Mouse (Mus musculus): ENCODE results near the gene B130006D01Rik. TPM values are rescaled to one million over a fixed set of nuclear protein-coding genes. Genes with fewer than 3 reads are reported as not detected.

B130006D01Rik gene
- total and polyA plus RNA-seq, 2 experiments from 2014 or later, result 0.23 to 0.57 TPM

GRCm38 (mm10) chr11:95710478-95710877 is 12.9 kb upstream of the B130006D01Rik start:
- TF ChIP-seq EP300 (IDR thresholded peaks at IDR 0.05; ENCODE audit: low read depth), result no peak
- no peak for TF ChIP-seq CTCF (IDR thresholded peaks at IDR 0.05; ENCODE audit: low read depth)
- Histone ChIP-seq H3K27ac (ENCODE audit: low read depth) (no peak overlapping the region), H3K9me3 (replicated peaks; ENCODE audit: control insufficient read depth, low read length) (no peaks in the 10 kb centered on the region), H3K36me3 (replicated peaks; ENCODE audit: control insufficient read depth, insufficient read depth, low read length) (no peaks in the 10 kb centered on the region), H3K27me3 (ENCODE audit: control insufficient read depth, insufficient read depth, low read length) (no peaks in the 10 kb centered on the region), H3K4me2 (ENCODE audit: low read depth, low read length) (no peak overlapping the region), H3K9ac (replicated peaks; ENCODE audit: low read depth, low read length) (no peak overlapping the region), H3K4me1 (ENCODE audit: control insufficient read depth, insufficient read depth) (peaks cover 15% of the 10 kb centered on the region), H3K4me3 (ENCODE audit: low read depth, low read length) (no peak overlapping the region)
- 76% methylated on average over 7 of the region's 7 CpGs for WGBS
- DNase-seq (ENCODE audit: low spot score) (no peak), ATAC-seq (ENCODE audit: insufficient read depth, low read depth) (no peak)

GRCm38 (mm10) chr11:95712085-95712562 is 11.3 kb upstream of the B130006D01Rik start:
- H3K4me1 ChIP-seq (ENCODE audit: control insufficient read depth, insufficient read depth), result peaks cover 15% of the 10 kb centered on the region
- H3K27ac ChIP-seq (ENCODE audit: low read depth), result peak overlapping the region; percentile 97
- no peak for TF ChIP-seq EP300 (IDR thresholded peaks at IDR 0.05; ENCODE audit: low read depth)
- H3K4me2 ChIP-seq (ENCODE audit: low read depth, low read length), result peak overlapping the region; percentile 74
- H3K27me3 ChIP-seq (ENCODE audit: control insufficient read depth, insufficient read depth, low read length), result no peaks in the 10 kb centered on the region
- H3K9ac ChIP-seq (replicated peaks; ENCODE audit: low read depth, low read length), result peak overlapping the region; percentile 99
- peak overlapping the region; percentile 90 for H3K4me3 ChIP-seq (ENCODE audit: low read depth, low read length)
- ATAC-seq (ENCODE audit: insufficient read depth, low read depth), result no peak
- no peaks in the 10 kb centered on the region for H3K9me3 ChIP-seq (replicated peaks; ENCODE audit: control insufficient read depth, low read length)
- WGBS, result 22% methylated on average over 12 of the region's 12 CpGs
- H3K36me3 ChIP-seq (replicated peaks; ENCODE audit: control insufficient read depth, insufficient read depth, low read length), result no peaks in the 10 kb centered on the region
- DNase-seq (ENCODE audit: low spot score), result no peak

DNA sequence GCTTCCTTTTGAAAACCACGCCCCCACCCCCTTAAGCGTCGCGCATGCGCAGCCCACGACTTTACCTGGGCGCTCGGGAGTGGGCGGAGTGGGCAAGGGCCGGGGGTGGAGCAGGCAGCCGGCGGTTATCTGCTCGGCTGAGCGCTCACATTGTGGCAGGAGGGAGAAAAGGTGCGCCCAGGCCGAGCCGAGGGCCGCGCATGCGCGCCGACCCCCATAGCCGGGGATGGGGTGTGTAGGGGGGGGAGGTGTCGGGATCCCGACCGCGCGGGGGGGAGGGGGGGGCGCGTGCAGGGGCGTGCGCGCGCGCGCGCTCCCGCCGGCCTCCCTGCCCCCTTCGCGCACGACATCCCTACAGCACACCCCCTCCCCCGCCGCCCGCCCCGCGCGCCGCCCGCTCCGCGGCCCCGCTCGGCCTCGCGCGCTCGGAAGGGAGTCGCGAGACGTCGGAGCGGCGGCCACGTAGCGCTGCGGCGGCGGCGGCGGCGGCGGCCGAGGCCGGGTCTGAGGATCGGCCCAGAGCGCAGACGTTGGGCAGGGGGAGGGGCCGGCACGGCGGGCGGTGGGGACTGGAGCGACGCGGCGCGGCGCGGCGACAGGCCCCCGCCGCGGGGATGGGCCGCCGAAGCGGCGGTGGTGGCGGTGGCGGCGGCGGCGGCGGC is 10.7 kb upstream of the B130006D01Rik start, which contains the start of gene Zfp652:
Gene Zfp652, plus strand, starts transcription at position 111 of the 662 bp plus-strand sequence.
- ATAC-seq (ENCODE audit: insufficient read depth, low read depth), result peak; percentile 92
- H3K36me3 ChIP-seq (replicated peaks; ENCODE audit: control insufficient read depth, insufficient read depth, low read length), result no peaks in the 10 kb centered on the region
- 0% methylated on average over 21 of the region's 103 CpGs for WGBS
- H3K4me3 ChIP-seq (ENCODE audit: low read depth, low read length), result peak within 1 kb of the TSS; percentile 90
- peaks cover 15% of the 10 kb centered on the region for H3K4me1 ChIP-seq (ENCODE audit: control insufficient read depth, insufficient read depth)
- H3K4me2 ChIP-seq (ENCODE audit: low read depth, low read length), result peak within 1 kb of the TSS; percentile 74
- DNase-seq (ENCODE audit: low spot score), result peak; percentile 82
- H3K9me3 ChIP-seq (replicated peaks; ENCODE audit: control insufficient read depth, low read length), result no peaks in the 10 kb centered on the region
- H3K27me3 ChIP-seq (ENCODE audit: control insufficient read depth, insufficient read depth, low read length), result no peaks in the 10 kb centered on the region
- TF ChIP-seq CTCF (IDR thresholded peaks at IDR 0.05; ENCODE audit: low read depth) (no peak; the same call in 1 of the 2 replicates), EP300 (IDR thresholded peaks at IDR 0.05; ENCODE audit: low read depth) (no peak)
- H3K27ac ChIP-seq (ENCODE audit: low read depth), result peak within 1 kb of the TSS; percentile 97
- H3K9ac ChIP-seq (replicated peaks; ENCODE audit: low read depth, low read length), result peak within 1 kb of the TSS; percentile 99

- peak overlapping the region; percentile 99 for H3K9ac ChIP-seq (replicated peaks; ENCODE audit: low read depth, low read length)
- H3K4me2 ChIP-seq (ENCODE audit: low read depth, low read length), result peak overlapping the region; percentile 74
- no peaks in the 10 kb centered on the region for H3K9me3 ChIP-seq (replicated peaks; ENCODE audit: control insufficient read depth, low read length)
- H3K27ac ChIP-seq (ENCODE audit: low read depth), result peak overlapping the region; percentile 97
- H3K27me3 ChIP-seq (ENCODE audit: control insufficient read depth, insufficient read depth, low read length), result no peaks in the 10 kb centered on the region
- no peaks in the 10 kb centered on the region for H3K36me3 ChIP-seq (replicated peaks; ENCODE audit: control insufficient read depth, insufficient read depth, low read length)
- under 1% methylated on average over 40 of the region's 49 CpGs for WGBS
- DNase-seq (ENCODE audit: low spot score), result peak; percentile 27
- peaks cover 15% of the 10 kb centered on the region for H3K4me1 ChIP-seq (ENCODE audit: control insufficient read depth, insufficient read depth)
- TF ChIP-seq EP300 (IDR thresholded peaks at IDR 0.05; ENCODE audit: low read depth) (no peak), CTCF (IDR thresholded peaks at IDR 0.05; ENCODE audit: low read depth) (no peak)
- peak overlapping the region; percentile 90 for H3K4me3 ChIP-seq (ENCODE audit: low read depth, low read length)
- peak; percentile 56 for ATAC-seq (ENCODE audit: insufficient read depth, low read depth)
These were observed 10.1 kb upstream of the B130006D01Rik start for GRCm38 (mm10) chr11:95713225-95713810.

DNA sequence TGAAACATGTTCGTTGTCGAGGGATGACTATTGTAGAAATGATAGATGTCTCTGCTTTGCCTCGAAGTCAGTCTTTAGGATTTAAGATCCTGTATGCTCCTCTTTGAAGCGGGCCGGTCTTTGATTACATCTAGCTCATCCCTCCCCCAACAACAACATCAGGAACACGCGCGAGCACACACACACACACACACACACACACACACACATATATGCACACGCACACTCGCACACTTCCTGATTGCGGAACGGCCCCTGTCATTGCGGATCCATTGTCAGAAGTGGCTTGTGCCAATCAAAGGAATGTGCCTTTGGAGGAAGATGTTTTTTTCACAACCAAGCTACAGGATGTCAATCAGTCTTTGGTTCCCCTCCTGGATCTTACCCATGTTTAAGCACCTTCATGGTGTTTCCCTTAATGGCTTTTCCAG is 9.6 kb upstream of the B130006D01Rik start:
- peak overlapping the region; percentile 97 for H3K27ac ChIP-seq (ENCODE audit: low read depth)
- TF ChIP-seq EP300 (IDR thresholded peaks at IDR 0.05; ENCODE audit: low read depth) (no peak), CTCF (IDR thresholded peaks at IDR 0.05; ENCODE audit: low read depth) (no peak)
- peak overlapping the region; percentile 99 for H3K9ac ChIP-seq (replicated peaks; ENCODE audit: low read depth, low read length)
- DNase-seq (ENCODE audit: low spot score), result no peak
- 0% methylated on average over 13 of the region's 13 CpGs for WGBS
- H3K27me3 ChIP-seq (ENCODE audit: control insufficient read depth, insufficient read depth, low read length), result no peaks in the 10 kb centered on the region
- no peaks in the 10 kb centered on the region for H3K9me3 ChIP-seq (replicated peaks; ENCODE audit: control insufficient read depth, low read length)
- no peak for ATAC-seq (ENCODE audit: insufficient read depth, low read depth)
- peaks cover 15% of the 10 kb centered on the region for H3K4me1 ChIP-seq (ENCODE audit: control insufficient read depth, insufficient read depth)
- peak overlapping the region; percentile 74 for H3K4me2 ChIP-seq (ENCODE audit: low read depth, low read length)
- H3K4me3 ChIP-seq (ENCODE audit: low read depth, low read length), result peak overlapping the region; percentile 90
- no peaks in the 10 kb centered on the region for H3K36me3 ChIP-seq (replicated peaks; ENCODE audit: control insufficient read depth, insufficient read depth, low read length)
